Mouse (Mus musculus): Measurements from ENCODE around the gene Zfp658.
A peak's percentile ranks its signal among the peaks of the same experiment; 100 is the strongest.

Zfp658 gene

DNA sequence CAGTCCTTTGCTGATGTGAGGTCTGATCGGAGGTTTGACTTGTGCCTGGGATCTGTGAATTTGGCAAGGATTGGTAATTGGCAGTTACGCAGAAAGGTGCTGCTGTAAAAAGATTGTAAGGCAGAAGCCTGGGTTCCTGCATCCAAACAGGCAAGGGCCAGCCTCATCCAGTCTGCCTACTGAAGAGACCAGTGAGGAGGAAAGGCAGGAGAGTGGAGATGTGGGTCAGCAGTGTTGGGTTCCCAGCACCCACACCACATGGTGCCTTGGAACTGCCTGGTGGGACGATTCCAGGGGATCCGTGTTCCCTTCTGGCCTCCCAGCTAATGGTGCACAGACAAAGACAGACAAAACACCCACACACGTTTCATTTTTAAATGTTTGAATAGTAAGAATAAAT, 18.5 kb downstream of the Zfp658 start:
- DNase-seq (ENCODE audit: low spot score), result no peak

DNA sequence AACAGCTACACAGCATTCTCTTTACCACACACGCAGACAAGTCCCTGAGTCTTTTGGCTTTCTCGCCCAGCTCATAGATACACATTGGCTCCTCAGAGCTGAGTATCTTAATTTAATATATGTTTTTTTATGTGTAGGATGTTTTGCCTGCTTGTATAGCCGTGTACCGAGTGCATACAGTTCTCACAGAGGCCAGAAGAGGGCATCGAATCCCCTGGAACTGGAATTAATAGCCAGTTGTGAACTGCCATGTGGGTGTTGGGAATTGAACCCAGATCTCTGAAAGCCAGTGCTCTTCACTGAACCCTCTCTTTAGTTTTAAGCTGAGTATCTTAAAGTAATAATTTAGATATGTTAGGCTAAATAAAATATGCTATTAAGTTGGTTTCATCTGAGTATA, 22.7 kb downstream of the Zfp658 start:
- no peak for DNase-seq (ENCODE audit: low spot score)

DNA sequence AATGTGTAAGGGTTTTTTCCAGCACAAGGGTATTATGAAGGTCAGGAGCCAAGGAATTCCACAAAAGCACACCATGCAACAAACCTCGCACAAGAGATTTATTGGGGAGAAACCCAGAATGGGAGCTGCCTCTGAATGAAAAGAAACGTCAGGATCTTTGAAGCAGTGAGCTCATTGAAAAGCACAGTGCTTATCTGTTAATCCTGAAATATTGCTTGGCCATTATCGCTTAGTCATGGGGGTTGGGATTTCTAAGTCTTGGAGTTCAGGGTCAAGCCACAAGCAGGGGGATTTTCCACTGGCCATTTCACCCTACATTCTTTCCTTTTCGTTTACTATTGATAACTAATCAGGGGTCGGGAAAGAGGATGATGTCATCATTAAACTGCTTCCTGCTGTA, 39.8 kb downstream of the Zfp658 start:
- no peak for DNase-seq (ENCODE audit: low spot score)

GRCm38 (mm10) chr7:43606896-43607742, 45.1 kb downstream of the Zfp658 start, which contains the start of gene Zfp819:
Zfp819 (plus strand) TSS chr7:43607169.
- peak; percentile 42 for DNase-seq (ENCODE audit: low spot score)

DNA sequence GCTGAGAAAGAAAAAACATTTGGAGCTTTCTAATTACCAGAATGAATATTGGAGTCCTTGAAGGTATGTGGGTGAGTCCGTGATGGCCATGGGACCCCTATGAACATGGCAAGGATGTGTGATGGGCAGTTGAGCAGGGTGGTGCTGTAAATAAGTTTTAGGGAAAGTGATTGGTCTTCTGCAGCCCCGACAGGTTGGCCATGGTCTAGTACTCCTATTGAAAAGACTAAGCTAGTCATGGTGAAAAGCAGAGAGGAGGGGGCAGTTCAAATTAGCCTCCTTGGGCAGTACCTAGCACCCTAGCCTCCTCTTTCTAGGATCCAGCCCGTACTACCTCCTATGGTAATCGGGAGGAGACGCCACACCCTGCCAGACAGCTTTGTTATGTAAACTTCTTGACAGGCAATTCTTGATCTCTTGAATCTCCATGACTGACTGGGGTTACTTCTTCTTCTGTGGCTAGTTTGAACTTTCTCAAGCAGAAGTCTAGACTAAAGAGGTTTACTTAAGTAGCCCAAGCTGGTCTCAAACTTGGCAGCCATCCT, 45.8 kb downstream of the Zfp658 start:
- DNase-seq (ENCODE audit: low spot score), result no peak

DNA sequence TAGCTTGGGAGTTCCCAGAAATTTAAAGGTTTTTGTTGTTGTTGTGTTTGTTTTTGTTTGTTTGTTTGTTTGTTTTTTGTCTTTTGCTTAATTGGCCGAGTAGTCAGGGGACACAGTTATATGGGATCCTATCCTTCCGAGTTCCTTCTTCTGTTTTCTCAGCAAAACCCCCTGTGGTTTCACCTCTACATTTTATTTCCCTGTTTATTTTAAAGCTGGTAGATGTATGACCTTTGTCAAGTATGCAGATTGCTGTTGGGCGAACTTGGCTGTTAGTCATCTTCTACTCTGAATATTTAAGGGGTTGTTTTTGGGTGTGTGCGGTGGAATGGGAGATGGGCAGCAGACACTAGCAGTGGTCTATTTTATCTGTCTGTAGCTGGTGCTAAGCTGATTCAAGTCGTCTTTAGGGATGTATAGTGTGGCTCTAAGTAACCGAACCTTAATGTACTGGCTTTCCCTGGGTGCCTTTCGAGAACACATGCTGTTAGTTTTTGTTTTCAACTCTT, 46.3 kb downstream of the Zfp658 start:
- no peak for DNase-seq (ENCODE audit: low spot score)

DNA sequence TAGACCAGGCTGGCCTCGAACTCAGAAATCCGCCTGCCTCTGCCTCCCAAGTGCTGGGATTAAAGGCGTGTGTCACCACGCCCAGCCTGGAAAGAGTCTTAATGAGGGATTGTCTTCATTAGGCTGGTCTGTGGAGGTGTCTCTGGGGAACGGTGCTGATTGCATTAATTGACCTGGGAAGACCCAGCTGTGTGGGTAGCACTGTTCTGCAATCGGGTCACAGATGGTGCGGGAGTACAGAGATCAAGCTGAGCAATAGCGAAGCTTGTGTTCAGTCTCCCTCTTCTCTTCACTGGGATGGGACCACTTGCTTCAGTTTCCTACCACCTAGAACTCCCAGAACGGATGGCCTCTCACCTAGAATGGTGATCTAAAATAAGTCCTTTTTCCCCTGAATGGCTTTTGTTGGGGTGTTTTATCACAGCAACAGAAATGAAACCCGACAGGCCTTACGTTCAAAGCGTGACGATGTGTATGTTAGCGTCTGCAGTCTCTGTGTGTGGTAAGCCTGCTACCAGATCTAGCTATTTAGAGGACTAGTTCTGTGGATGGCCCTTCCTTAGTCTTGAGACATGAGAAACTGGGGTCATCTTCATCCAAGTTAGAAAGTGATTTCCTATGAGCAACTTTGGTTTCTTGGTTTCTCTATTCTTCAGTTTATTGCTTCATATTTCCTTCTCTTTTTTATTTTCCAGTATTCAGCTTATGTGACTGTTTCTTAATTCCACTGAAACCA, 51.9 kb downstream of the Zfp658 start:
- no peak for DNase-seq (ENCODE audit: low spot score)

GRCm38 (mm10) chr7:43622927-43623326, 60.9 kb downstream of the Zfp658 start:
- no peak for DNase-seq (ENCODE audit: low spot score)

- no peak for DNase-seq (ENCODE audit: low spot score)
These were observed 61.8 kb downstream of the Zfp658 start for GRCm38 (mm10) chr7:43623819-43624218.

All from ovary, adult 18-20 months (tissue).